Mouse (Mus musculus) G1E (cell line): ENCODE measurements around the gene Dnttip2. TPM values are rescaled to one million over a fixed set of nuclear protein-coding genes. Genes with fewer than 3 reads are reported as not detected.
"Not testable (repeated sequence)": the region's sequence is repeated elsewhere in the genome, so short reads cannot be mapped to it uniquely, and the experiment has no call there.

Source experiments
- ATAC-seq: 2 replicates; pipeline ENCODE4 v1.8.0; 2016; ENCODE audit warnings: mild to moderate bottlenecking; ENCODE audit not compliant: insufficient number of reproducible peaks, poor library complexity, low FRiP score, severe bottlenecking; ENCODE audit errors: extremely low read depth
- DNase-seq: peaks from one replicate; pipeline ENCODE4 v3.0.0; 2012; ENCODE audit warnings: low spot score
- H3K27me3 ChIP-seq: 2 replicates; pipeline ENCODE4 v1.6.1; 2012; ENCODE audit warnings: mild to moderate bottlenecking, low read length, inconsistent platforms; ENCODE audit not compliant: insufficient read depth
- H3K36me3 ChIP-seq: replicated peaks from 2 replicates; pipeline ENCODE3; 2012; ENCODE audit warnings: mild to moderate bottlenecking, inconsistent platforms
- H3K4me1 ChIP-seq: 2 replicates; pipeline ENCODE4 v1.6.1; 2012; ENCODE audit warnings: low read depth, low read length, inconsistent platforms, mixed read lengths; ENCODE audit not compliant: insufficient read depth
- H3K4me3 ChIP-seq: 2 replicates; pipeline ENCODE4 v1.5.1; 2012; ENCODE audit warnings: low read depth, mild to moderate bottlenecking, inconsistent platforms, low read length, moderate library complexity, mixed read lengths
- H3K9me3 ChIP-seq: replicated peaks from 2 replicates; pipeline ENCODE4 v1.6.1; 2012; ENCODE audit warnings: inconsistent platforms
- CTCF ChIP-seq: IDR thresholded peaks from 2 replicates; pipeline ENCODE4 v1.5.1; 2012; ENCODE audit warnings: low read depth, low read length, inconsistent platforms, mixed read lengths
- GATA1 ChIP-seq: IDR thresholded peaks from 2 replicates; pipeline ENCODE4 v1.6.1; 2012; ENCODE audit warnings: borderline replicate concordance, low read length, inconsistent platforms, mixed read lengths
- GATA2 ChIP-seq: IDR thresholded peaks from 2 replicates; pipeline ENCODE4 v1.6.1; 2012; ENCODE audit warnings: low read depth, low read length, inconsistent platforms, borderline replicate concordance
- POLR2AphosphoS5 ChIP-seq: IDR thresholded peaks from 2 replicates; pipeline ENCODE4 v1.6.1; 2012; ENCODE audit warnings: low read depth, low read length, inconsistent platforms; ENCODE audit not compliant: insufficient replicate concordance
- TAL1 ChIP-seq: conservative IDR thresholded peaks from 2 replicates; pipeline ENCODE4 v1.6.1; 2012; ENCODE audit warnings: low read depth, low read length, inconsistent platforms, mixed read lengths
- polyA plus RNA-seq: library from polyadenylated mRNA; stranded (reverse); fragments of >175 nt; gene quantifications from 2 replicates; pipeline ENCODE4 v1.2.3, GENCODE M21; 2012
- total RNA-seq, 2 experiments: library from RNA; stranded (forward) in 1 of 2; stranded (reverse) in 1 of 2; fragments of 200-1000 nt in 1 of 2; fragments of >200 nt in 1 of 2; fragmentation: Nextera tagmentation in 1 of 2; gene quantifications; 2 replicates each; pipeline ENCODE4 v1.2.3; 2014 to 2017

Dnttip2 gene
- total RNA-seq (2014; fragmentation: Nextera tagmentation) (158 and 216 TPM in 2 replicates), total RNA-seq (2017) (111 and 138 TPM in 2 replicates), polyA plus RNA-seq (11.0 and 16.7 TPM in 2 replicates)

DNA sequence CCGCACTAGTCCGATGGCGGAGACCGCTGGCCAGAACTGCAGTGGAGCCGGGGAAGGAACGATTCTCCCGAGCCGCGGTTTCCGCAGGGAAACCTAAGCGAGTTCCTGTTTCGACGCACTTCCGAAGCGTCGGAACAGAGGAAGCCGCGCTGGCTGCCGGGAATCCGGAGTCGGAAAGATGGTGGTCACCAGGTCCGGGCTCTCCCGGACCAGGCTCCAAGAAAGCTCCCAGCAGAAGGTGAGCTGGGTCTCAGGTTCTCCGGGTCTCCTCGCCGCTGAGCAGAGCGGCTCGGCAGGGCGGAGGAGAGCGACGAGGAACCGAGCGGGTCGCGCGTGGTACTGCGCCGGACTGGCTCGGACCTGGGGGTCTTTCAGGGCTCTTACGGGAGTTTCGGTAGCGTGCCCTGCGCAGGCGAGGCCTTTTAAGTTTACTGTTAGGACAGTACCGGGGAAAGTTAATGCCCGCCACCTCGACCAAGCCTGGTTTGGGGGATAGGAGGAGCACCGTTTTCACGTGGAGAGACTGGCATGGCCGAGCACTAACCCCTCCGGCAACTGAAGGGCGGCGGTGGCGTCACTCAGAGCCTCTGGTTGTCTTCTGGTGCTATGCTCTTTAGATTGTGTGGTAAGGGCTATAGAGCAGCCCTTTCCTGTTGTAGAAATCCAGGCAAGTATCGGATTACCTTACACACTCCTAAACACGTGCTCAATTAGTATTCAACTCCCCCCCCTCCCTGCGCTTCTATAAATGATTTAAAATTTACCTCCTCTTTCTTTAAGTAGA lies at the start of gene Dnttip2:
TSS of gene Dnttip2 (plus strand) at position 148 of the 784 bp plus-strand sequence.
- ATAC-seq (peak; percentile 84; the same call in 1 of the 2 replicates), DNase-seq (peak; percentile 10)
- Histone ChIP-seq H3K36me3 (peaks cover 57% of the 10 kb centered on the region), H3K27me3 (no peaks in the 10 kb centered on the region), H3K4me3 (peak within 1 kb of the TSS; percentile 94), H3K4me1 (peaks cover 52% of the 10 kb centered on the region), H3K9me3 (no peaks in the 10 kb centered on the region)
- TF ChIP-seq GATA1, result no peak
- TF ChIP-seq CTCF, result no peak

DNA sequence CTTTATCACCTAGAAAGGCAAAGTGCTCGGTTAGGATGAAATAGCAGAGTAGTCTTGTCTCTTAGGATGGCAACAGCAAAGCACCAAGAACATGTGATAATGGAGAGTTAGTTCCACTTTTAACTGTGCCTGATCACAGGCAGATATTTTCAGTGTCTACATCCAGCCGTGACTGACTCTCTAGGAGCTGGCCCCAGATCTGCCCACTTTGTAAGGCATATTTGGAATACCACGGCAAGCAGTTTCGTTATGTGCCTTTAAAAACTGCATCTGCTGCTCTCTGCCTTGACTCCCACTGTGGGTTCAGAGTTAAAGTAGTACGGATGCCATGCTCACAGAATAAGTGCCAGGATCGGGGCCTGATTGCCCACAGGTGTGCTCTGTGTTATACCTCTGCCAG lies 47.2 kb upstream of the Dnttip2 start:
- H3K27me3 ChIP-seq, ATAC-seq, DNase-seq, H3K9me3 ChIP-seq, H3K36me3 ChIP-seq, H3K4me3 ChIP-seq, H3K4me1 ChIP-seq: not testable (repeated sequence)

DNA sequence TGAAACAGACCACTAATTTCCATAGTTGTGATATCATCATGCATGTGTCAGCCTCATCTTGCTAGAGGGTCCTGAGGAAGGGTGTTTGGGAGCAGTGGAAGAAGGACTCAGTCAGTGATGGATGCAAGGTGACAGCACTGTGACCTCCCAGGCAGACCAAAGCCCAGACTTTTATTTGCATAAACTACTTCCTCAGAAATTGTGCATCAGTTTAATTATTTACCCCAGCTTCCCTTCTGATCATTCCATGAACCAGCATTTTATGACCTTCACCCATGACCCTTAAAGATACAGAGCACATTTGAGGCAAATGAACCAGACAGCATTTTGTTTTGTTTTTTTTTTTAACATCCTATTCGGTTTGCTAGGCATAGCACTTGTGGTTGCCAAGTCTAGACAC lies 38.4 kb upstream of the Dnttip2 start:
- TF ChIP-seq GATA1 (no peak), TAL1 (no peak), CTCF (no peak), GATA2 (no peak), POLR2AphosphoS5 (no peak)
- Histone ChIP-seq H3K9me3 (no peaks in the 10 kb centered on the region), H3K4me3 (no peak overlapping the region), H3K4me1 (0 out of 2 replicates have a peak, but pooled peaks cover 2% of the 10 kb centered on the region), H3K27me3 (peaks cover 12% of the 10 kb centered on the region; the same call in 1 of the 2 replicates), H3K36me3 (no peaks in the 10 kb centered on the region)
- DNase-seq (no peak), ATAC-seq (no peak)

DNA sequence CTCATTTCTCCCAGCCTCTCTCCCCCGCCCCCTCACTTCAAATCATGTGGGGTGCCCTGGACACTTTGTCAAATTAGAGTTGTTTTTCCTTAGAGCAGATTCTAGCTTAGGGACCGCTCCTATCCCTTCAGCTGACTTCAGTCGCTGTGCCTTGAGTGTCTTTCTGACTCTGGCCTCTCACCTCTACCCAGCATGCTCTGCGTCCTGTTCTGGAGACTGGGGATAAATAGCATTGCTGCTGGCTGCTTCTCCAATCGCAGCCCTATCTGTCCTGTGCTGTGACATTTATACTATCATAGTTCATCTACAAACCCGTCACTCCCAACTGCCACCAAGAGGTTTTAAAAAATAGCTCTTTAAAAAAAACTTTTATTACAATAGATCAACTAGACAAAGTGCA lies 31.3 kb upstream of the Dnttip2 start:
- no peak for TF ChIP-seq POLR2AphosphoS5
- no peak for TF ChIP-seq GATA2
- TF ChIP-seq GATA1, result no peak
- no peak for TF ChIP-seq CTCF
- TF ChIP-seq TAL1, result no peak
- no peaks in the 10 kb centered on the region for H3K9me3 ChIP-seq
- H3K4me3 ChIP-seq, result peak overlapping the region; percentile 41; the same call in 1 of the 2 replicates
- no peaks in the 10 kb centered on the region for H3K27me3 ChIP-seq
- H3K4me1 ChIP-seq, result peaks cover 26% of the 10 kb centered on the region
- peak; percentile 37 for DNase-seq
- ATAC-seq, result peak; percentile 45
- peaks cover 5% of the 10 kb centered on the region for H3K36me3 ChIP-seq

DNA sequence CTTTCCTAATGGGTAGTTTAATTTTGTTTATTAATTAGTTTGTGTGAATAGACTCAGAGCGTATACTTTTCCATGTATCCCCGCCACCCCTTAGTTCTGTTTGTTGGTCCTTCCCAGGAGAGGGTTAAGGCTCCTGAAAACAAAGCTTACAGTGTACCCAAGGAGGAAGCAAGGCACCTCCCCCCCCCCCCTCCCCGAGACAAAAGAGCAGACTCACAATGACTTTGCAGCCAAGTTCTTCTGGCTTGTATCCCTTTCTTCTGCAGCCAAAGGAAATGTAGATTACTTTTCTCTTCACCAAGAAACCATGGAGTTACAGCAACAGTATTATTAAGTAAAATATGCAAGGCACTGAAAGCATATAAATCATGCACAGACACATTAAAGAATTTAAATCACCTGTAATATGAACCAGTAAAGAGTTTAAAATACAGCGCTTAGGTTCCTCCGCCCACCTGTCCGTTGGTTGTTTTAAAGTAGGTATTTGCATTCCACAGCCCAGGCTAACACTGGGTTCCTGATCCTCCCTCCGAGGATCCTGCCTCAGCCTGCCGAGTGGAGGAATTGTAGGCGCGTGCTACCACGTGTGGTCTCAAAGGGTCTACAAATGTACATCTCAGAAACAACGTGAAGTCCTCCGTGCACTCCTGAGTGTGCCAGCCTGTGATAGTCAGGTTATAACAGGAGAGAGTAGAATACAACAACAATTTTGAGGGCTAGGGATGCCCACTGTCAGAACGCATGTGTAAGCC lies 30.6 kb upstream of the Dnttip2 start:
- Histone ChIP-seq H3K4me1 (peaks cover 26% of the 10 kb centered on the region), H3K4me3 (peak overlapping the region; percentile 54; the same call in 1 of the 2 replicates), H3K36me3 (peaks cover 6% of the 10 kb centered on the region), H3K9me3 (no peaks in the 10 kb centered on the region), H3K27me3 (no peaks in the 10 kb centered on the region)
- ATAC-seq (peak; percentile 16; the same call in 1 of the 2 replicates), DNase-seq (peak; percentile 54)
- no peak for TF ChIP-seq POLR2AphosphoS5
- no peak for TF ChIP-seq GATA2
- TF ChIP-seq GATA1, result no peak
- no peak for TF ChIP-seq TAL1
- TF ChIP-seq CTCF, result no peak

DNA sequence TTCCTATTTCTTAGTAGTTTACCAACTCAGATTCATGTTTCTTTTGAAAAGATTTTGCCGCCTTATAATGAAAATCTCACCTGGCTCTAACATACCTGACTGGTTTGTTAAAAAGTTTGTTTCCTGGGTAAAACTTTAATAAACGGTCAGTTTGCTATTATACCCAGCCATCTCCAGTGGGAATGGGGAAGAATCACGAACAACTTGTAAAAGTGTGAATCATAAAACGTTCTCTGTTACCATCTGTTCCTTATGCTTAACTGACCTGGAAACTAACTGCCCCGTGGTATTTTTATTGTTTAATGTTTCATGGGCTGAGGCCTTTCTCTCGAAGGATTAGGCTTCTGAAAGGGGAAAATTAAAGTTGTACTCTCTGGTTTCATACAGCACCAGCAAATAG lies 29.4 kb upstream of the Dnttip2 start:
- no peak for TF ChIP-seq TAL1
- TF ChIP-seq POLR2AphosphoS5, result no peak
- no peak for TF ChIP-seq GATA2
- TF ChIP-seq GATA1, result no peak
- TF ChIP-seq CTCF, result no peak
- H3K36me3 ChIP-seq, result peaks cover 12% of the 10 kb centered on the region
- H3K4me1 ChIP-seq, result peaks cover 33% of the 10 kb centered on the region
- DNase-seq (no peak), ATAC-seq (no peak)
- no peaks in the 10 kb centered on the region for H3K27me3 ChIP-seq
- no peaks in the 10 kb centered on the region for H3K9me3 ChIP-seq
- H3K4me3 ChIP-seq, result no peak overlapping the region; the same call in 1 of the 2 replicates
